Comparison of ENCODE assay signal across 8 mouse cellular contexts in the genomic region with DNA sequence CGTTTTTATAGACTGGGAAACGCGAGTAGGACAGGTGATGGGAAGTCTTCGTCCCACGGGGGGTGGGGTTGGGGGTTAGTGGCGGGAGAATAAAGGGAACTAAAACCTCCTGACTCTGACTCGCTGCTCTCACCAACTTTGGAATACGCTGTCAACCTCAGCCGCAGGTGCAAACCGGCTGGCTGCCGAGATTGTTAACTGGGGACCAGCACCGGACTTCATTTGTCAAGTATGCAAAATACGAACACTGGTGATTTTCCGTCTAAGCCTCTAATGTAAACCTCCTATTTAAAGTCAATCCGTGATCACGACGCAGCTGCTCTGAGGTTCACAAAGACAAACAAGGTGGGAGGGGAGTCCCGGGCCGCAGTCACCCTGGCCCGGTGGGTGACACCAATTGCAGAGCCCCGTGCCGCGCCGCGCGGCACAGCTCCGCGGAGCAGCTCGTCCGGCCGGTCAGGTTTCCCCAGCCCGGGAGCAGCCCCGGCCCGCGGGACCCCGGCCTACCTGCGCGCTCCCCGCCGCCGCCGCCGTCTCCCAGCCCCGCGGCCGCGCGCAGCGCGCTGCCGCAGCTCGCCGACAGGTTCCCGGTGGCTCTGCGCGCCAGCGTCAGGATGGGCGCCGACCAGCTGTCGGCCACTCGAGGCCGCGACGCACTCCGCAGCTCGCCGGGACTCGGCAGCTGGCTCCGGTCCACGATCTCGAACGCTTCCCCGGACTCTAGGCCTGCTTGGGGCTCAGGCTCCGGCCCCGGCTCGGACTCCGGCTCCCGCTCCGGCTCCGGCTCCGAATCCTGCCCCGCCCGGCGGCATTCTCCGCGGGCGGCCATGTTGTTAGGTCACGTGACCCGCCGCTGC. TPM values are rescaled to one million over a fixed set of nuclear protein-coding genes. Genes with fewer than 3 reads are reported as not detected.
A peak's percentile ranks its signal among the peaks of the same experiment; 100 is the strongest.
DNase-seq lines count a peak whose midpoint lies in the region; ATAC-seq lines count a peak whose summit lies in the region.

A gene (minus strand): TSS at position 849 of the 857 bp plus-strand sequence.

- H3K4me1 ChIP-seq in intestine, embryonic 14.5 days (replicated peaks; ENCODE audit: control insufficient read depth, insufficient read depth, low read length), result peaks cover 10% of the 10 kb centered on the region; the same call in 1 of the 2 replicates

- under 1% methylated on average over 90 of the region's 90 CpGs for whole genome bisulfite sequencing in intestine, embryonic 14.5 days

- H3K9me3 ChIP-seq in intestine, embryonic 14.5 days (ENCODE audit: control insufficient read depth, low read length), result no peaks in the 10 kb centered on the region

- H3K27me3 ChIP-seq in intestine, embryonic 14.5 days (replicated peaks; ENCODE audit: control insufficient read depth, insufficient read depth, low read length), result no peaks in the 10 kb centered on the region

- peak within 1 kb of the TSS; percentile 90 for H3K27ac ChIP-seq in intestine, embryonic 14.5 days (ENCODE audit: low read depth)

- peak within 1 kb of the TSS; percentile 80 for H3K4me3 ChIP-seq in intestine, embryonic 14.5 days (ENCODE audit: low read depth, low read length)

- DNase-seq in adrenal gland, adult 18-20 months (ENCODE audit: low spot score in 2 of 2), result peak; percentile 85
- DNase-seq in embryo, embryonic 11 days, result peak; percentile 94
- DNase-seq in gastrocnemius, postnatal 36 days, result peak; percentile 81 to 84
- peak; percentile 94 for DNase-seq in intestine, embryonic 14.5 days (ENCODE audit: low spot score)
- peak; percentile 69 to 78 for DNase-seq in left cerebral cortex, postnatal 14 days (ENCODE audit: low spot score in 2 of 2)
- DNase-seq in right cerebral cortex, postnatal 14 days, result peak; percentile 83
- DNase-seq in urinary bladder, postnatal 25 days (ENCODE audit: low spot score), result peak; percentile 83

- H3K36me3 ChIP-seq in intestine, embryonic 14.5 days (ENCODE audit: control insufficient read depth, insufficient read depth, low read length), result no peaks in the 10 kb centered on the region

- intact Hi-C loops in gastrocnemius, postnatal 36 days (cut with DNase I), result no loop called here
- intact Hi-C loops in left cerebral cortex, postnatal 14 days (cut with DNase I), result no loop called here

- peak; percentile 92 for ATAC-seq in intestine, embryonic 14.5 days (replicated peaks; ENCODE audit: low FRiP score, low TSS enrichment, low read depth)
- ATAC-seq in megakaryocyte-erythroid progenitor cell, adult 5-6 weeks (replicated peaks; ENCODE audit: low FRiP score, low TSS enrichment, poor library complexity, severe bottlenecking), result peak; percentile 66

- peak within 1 kb of the TSS; percentile 83 for H3K9ac ChIP-seq in intestine, embryonic 14.5 days (ENCODE audit: low read length)

- peak within 1 kb of the TSS; percentile 62 for H3K4me2 ChIP-seq in intestine, embryonic 14.5 days (ENCODE audit: low read length)

RNA-seq across cellular contexts. Expression of the gene that starts here (rescaled TPM):
- 10 to 100 TPM; 34.5 to 39.4 TPM for total RNA-seq in adrenal gland, adult 18-20 months (2021)
- 10 to 100 TPM; 19.5 to 21.6 TPM for total RNA-seq in gastrocnemius, postnatal 36 days (2021)
- polyA plus RNA-seq in intestine, embryonic 14.5 days (2014; fragmentation: Nextera tagmentation; extraction: Ambion mirVana), result 21.6 and 24.8 TPM in 2 replicates
- total RNA-seq in left cerebral cortex, postnatal 14 days (2021), result 10 to 100 TPM; 25.5 to 25.8 TPM
- 6.4 and 19.1 TPM in 2 replicates for total RNA-seq in megakaryocyte-erythroid progenitor cell, adult 5-6 weeks (2014; fragmentation: Nextera tagmentation)
- 21.3 and 22.3 TPM in 2 replicates for total RNA-seq in megakaryocyte-erythroid progenitor cell, adult 5-6 weeks (2017)

Comparison
In these comparisons a context has a peak if more than half of its experiments do, and no peak if none do; other contexts are left out.
1. Peak in every context shown above with its lines: DNase-seq, ATAC-seq, H3K4me3 ChIP-seq and H3K27ac ChIP-seq.